Mouse (Mus musculus) myocyte (in vitro differentiated cells): ENCODE data around the gene Synpo2. TPM values are rescaled to one million over a fixed set of nuclear protein-coding genes. Genes with fewer than 3 reads are reported as not detected.

Experiments used
- H3K27me3 ChIP-seq: one replicate; pipeline ENCODE4 v1.6.1; 2011; ENCODE audit not compliant: control insufficient read depth, insufficient read depth, insufficient read length
- H3K36me3 ChIP-seq: one replicate; pipeline ENCODE4 v1.6.1; 2011; ENCODE audit not compliant: control insufficient read depth, insufficient read depth
- H3K4me2 ChIP-seq: one replicate; pipeline ENCODE4 v1.6.1; 2011; ENCODE audit warnings: low read depth, control low read depth
- H3K4me3 ChIP-seq: one replicate; pipeline ENCODE4 v1.5.1; 2011; ENCODE audit warnings: mild to moderate bottlenecking, control low read depth, moderate library complexity
- H3K79me2 ChIP-seq: one replicate; pipeline ENCODE4 v1.6.1; 2011; ENCODE audit not compliant: control insufficient read depth, insufficient read depth
- H3ac ChIP-seq: one replicate; pipeline ENCODE4 v1.6.1; 2011; ENCODE audit not compliant: control insufficient read depth, insufficient read length
- CEBPB ChIP-seq: IDR thresholded peaks from 2 replicates; pipeline ENCODE4 v1.6.1; 2011; ENCODE audit warnings: mild to moderate bottlenecking, moderate library complexity; ENCODE audit not compliant: poor library complexity, insufficient read depth, severe bottlenecking
- E2F4 ChIP-seq: IDR thresholded peaks from one replicate; pipeline ENCODE4 v1.6.1; 2011; ENCODE audit warnings: mild to moderate bottlenecking, control low read depth, moderate library complexity; ENCODE audit not compliant: insufficient read depth
- MAX ChIP-seq: IDR thresholded peaks from one replicate; pipeline ENCODE4 v1.6.1; 2011; ENCODE audit warnings: low read depth, mild to moderate bottlenecking, control low read depth
- MYOD1 ChIP-seq, 3 experiments: IDR thresholded peaks; one replicate each; pipeline ENCODE4 v1.6.1; 2011; ENCODE audit warnings: control low read depth in 2 of 3, low read depth in 2 of 3, mild to moderate bottlenecking in 2 of 3, moderate library complexity in 1 of 3; ENCODE audit not compliant: insufficient read length in 2 of 3, control insufficient read depth in 1 of 3
- MYOG ChIP-seq, 3 experiments: IDR thresholded peaks; one replicate each; pipeline ENCODE4 v1.6.1; 2011; ENCODE audit warnings: control low read depth in 2 of 3, low read depth in 2 of 3, mild to moderate bottlenecking in 2 of 3; ENCODE audit not compliant: insufficient read length in 2 of 3, control insufficient read depth in 1 of 3, insufficient read depth in 1 of 3
- POLR2A ChIP-seq: IDR thresholded peaks from one replicate; pipeline ENCODE4 v1.6.1; 2011; ENCODE audit warnings: low read depth, mild to moderate bottlenecking, control low read depth, moderate library complexity; ENCODE audit not compliant: insufficient read length
- POLR2AphosphoS2 ChIP-seq: IDR thresholded peaks from one replicate; pipeline ENCODE4 v1.6.1; 2011; ENCODE audit warnings: low read depth, control low read depth; ENCODE audit not compliant: insufficient read length
- REST ChIP-seq: IDR thresholded peaks from one replicate; pipeline ENCODE4 v1.6.1; 2011; ENCODE audit warnings: mild to moderate bottlenecking, control low read depth, moderate library complexity; ENCODE audit not compliant: insufficient read depth, insufficient read length
- SRF ChIP-seq: IDR thresholded peaks from one replicate; pipeline ENCODE4 v1.6.1; 2011; ENCODE audit warnings: low read depth; ENCODE audit not compliant: control insufficient read depth, insufficient read length
- TCF12 ChIP-seq: IDR thresholded peaks from one replicate; pipeline ENCODE4 v1.6.1; 2011; ENCODE audit warnings: mild to moderate bottlenecking, control low read depth; ENCODE audit not compliant: poor library complexity, insufficient read depth, severe bottlenecking
- TCF3 ChIP-seq: IDR thresholded peaks from one replicate; pipeline ENCODE4 v1.6.1; 2011; ENCODE audit warnings: low read depth, control low read depth; ENCODE audit not compliant: insufficient read length
- USF1 ChIP-seq: IDR thresholded peaks from one replicate; pipeline ENCODE4 v1.6.1; 2011; ENCODE audit warnings: low read depth, mild to moderate bottlenecking, control low read depth, moderate library complexity
- polyA plus RNA-seq: library from polyadenylated mRNA; unstranded; fragments of >200 nt; fragmentation: generic; extraction: Trizol; gene quantifications from one replicate; pipeline ENCODE4 v1.2.1, GENCODE M21; 2012; ENCODE audit warnings: missing spikeins

The Synpo2 gene
- polyA plus RNA-seq, 1 experiment: 24.4 TPM

DNA sequence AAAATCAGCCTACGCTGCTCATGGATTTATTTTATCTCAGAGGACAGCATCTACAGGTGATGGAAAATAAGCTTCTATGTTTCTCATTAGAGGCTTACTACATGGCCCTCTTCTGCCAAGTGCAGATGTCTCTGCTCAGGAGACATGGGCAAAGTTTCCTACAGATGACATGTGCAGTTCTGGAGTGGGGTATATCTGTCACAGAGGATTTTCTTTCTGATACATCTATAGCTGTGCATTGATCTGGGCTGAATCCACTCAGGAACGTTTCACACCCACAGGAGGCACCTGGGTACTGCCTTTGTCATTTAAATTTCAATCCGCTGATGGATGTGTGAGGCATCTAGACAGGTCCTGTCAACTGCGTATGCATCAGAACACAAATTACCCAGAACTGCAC is 42.2 kb downstream of the Synpo2 start:
- Histone ChIP-seq H3K4me2 (no peak overlapping the region), H3K4me3 (no peak overlapping the region), H3K27me3 (no peaks in the 10 kb centered on the region), H3K79me2 (no peaks in the 10 kb centered on the region), H3ac (no peak overlapping the region), H3K36me3 (no peaks in the 10 kb centered on the region)
- TF ChIP-seq MAX: no peak
- TF ChIP-seq POLR2A: no peak
- TF ChIP-seq TCF12: no peak
- no peak for TF ChIP-seq E2F4

GRCm38 (mm10) chr3:123191602-123192001 is 44.3 kb downstream of the Synpo2 start:
- no peak for TF ChIP-seq E2F4
- TF ChIP-seq TCF12: no peak
- no peak for TF ChIP-seq POLR2A
- TF ChIP-seq REST: no peak
- TF ChIP-seq SRF: no peak
- no peak for TF ChIP-seq TCF3
- TF ChIP-seq POLR2AphosphoS2: no peak
- no peak for TF ChIP-seq MAX
- no peak for TF ChIP-seq MYOD1 (IDR thresholded peaks at IDR 0.05; ENCODE audit: control insufficient read depth in 1 of 3, insufficient read length in 2 of 3, low read depth in 2 of 3)
- no peak for TF ChIP-seq CEBPB
- TF ChIP-seq MYOG (IDR thresholded peaks at IDR 0.05; ENCODE audit: control insufficient read depth in 1 of 3, insufficient read depth in 1 of 3, insufficient read length in 2 of 3, low read depth in 2 of 3): no peak
- TF ChIP-seq USF1: no peak
- H3K79me2 ChIP-seq: no peaks in the 10 kb centered on the region
- no peak overlapping the region for H3K4me3 ChIP-seq
- H3K27me3 ChIP-seq: no peaks in the 10 kb centered on the region
- no peak overlapping the region for H3ac ChIP-seq
- H3K36me3 ChIP-seq: no peaks in the 10 kb centered on the region
- no peak overlapping the region for H3K4me2 ChIP-seq

DNA sequence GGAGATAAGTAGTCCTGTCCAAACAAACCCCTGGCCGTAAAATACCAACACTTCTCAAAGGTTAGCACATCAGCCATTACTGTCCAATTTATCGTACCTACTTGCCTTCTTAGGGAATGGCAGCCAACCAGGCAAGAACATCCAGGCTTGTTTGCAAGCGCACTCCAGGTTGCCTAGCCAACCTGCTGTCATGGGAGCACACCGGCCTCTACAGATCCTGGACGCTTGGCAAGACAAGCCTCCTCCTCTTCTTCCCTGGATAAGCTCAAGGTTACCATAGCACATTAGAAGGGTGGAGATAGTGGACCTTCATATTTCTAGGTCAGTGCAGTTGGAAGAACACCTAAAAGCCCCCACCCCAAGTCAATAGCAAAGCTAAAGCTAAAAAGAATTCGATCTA is 45.6 kb downstream of the Synpo2 start:
- TF ChIP-seq MAX (no peak), TCF12 (no peak), SRF (no peak), E2F4 (no peak), USF1 (no peak), POLR2A (no peak), MYOG (IDR thresholded peaks at IDR 0.05; ENCODE audit: control insufficient read depth in 1 of 3, insufficient read depth in 1 of 3, insufficient read length in 2 of 3, low read depth in 2 of 3) (no peak), TCF3 (no peak), CEBPB (no peak), POLR2AphosphoS2 (no peak), MYOD1 (IDR thresholded peaks at IDR 0.05; ENCODE audit: control insufficient read depth in 1 of 3, insufficient read length in 2 of 3, low read depth in 2 of 3) (no peak), REST (no peak)
- H3K4me3 ChIP-seq: no peak overlapping the region
- H3K4me2 ChIP-seq: no peak overlapping the region
- H3K36me3 ChIP-seq: no peaks in the 10 kb centered on the region
- H3K27me3 ChIP-seq: no peaks in the 10 kb centered on the region
- no peaks in the 10 kb centered on the region for H3K79me2 ChIP-seq
- H3ac ChIP-seq: no peak overlapping the region

DNA sequence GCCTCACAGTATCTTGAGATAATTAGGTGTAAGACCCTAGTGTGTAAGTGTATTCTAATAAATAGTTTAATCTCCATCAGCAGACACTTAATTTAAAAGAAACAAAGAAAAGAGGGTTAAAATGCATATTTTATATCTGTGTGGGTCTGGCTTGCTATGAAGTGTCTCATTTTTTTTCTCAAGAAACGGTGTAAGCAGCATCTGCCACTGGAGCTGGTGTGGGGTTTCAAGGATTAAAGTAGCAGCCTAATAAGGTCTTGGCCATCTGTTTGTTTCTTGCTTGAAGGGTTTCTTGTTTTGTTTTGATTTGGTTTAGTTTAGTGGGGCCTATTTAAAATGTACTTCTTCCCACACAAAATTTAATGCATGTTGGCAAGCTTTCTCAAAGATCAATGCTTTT is 46.1 kb downstream of the Synpo2 start:
- Histone ChIP-seq H3K4me3 (no peak overlapping the region), H3K79me2 (no peaks in the 10 kb centered on the region), H3K27me3 (no peaks in the 10 kb centered on the region), H3ac (no peak overlapping the region), H3K36me3 (no peaks in the 10 kb centered on the region), H3K4me2 (no peak overlapping the region)
- TF ChIP-seq E2F4: no peak
- no peak for TF ChIP-seq POLR2AphosphoS2
- no peak for TF ChIP-seq POLR2A
- no peak for TF ChIP-seq USF1
- TF ChIP-seq TCF12: no peak
- peak; percentile 62 for TF ChIP-seq SRF
- TF ChIP-seq CEBPB: no peak

DNA sequence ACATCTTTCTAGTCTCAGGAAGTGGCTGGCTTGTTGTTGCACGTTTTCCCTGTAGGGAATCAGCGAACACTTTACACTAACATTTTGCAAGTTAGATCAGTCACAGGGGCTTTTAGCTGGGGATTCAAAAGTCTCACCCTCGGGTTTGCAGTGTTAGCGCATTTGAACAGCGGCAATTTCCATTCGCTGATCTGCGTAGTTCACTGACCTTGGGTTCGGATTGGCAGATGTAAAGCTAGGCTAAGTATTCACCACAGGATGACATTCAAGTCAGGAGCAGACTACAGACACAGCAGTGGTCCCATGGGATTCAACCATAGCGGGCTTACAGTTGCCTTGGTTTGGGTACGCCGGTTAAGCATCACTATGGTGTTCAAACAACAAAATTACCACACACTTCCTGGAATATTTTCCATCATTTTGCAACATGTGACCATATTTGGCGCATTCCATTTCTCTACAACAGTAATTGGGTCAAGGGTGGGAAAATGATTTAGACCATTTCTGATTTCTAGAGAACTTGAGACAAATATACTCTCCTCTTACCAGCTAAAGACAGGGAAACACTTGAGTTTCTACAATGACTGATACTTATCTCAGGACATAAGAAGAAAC is 47.2 kb downstream of the Synpo2 start:
- Histone ChIP-seq H3K4me3 (no peak overlapping the region), H3ac (no peak overlapping the region), H3K79me2 (no peaks in the 10 kb centered on the region), H3K36me3 (no peaks in the 10 kb centered on the region), H3K27me3 (no peaks in the 10 kb centered on the region), H3K4me2 (no peak overlapping the region)
- TF ChIP-seq POLR2AphosphoS2 (no peak), TCF12 (no peak), MAX (no peak), E2F4 (no peak), USF1 (no peak), POLR2A (no peak), TCF3 (no peak), MYOG (IDR thresholded peaks at IDR 0.05; ENCODE audit: control insufficient read depth in 1 of 3, insufficient read depth in 1 of 3, insufficient read length in 2 of 3, low read depth in 2 of 3) (no peak), REST (no peak), CEBPB (no peak), SRF (no peak), MYOD1 (IDR thresholded peaks at IDR 0.05; ENCODE audit: control insufficient read depth in 1 of 3, insufficient read length in 2 of 3, low read depth in 2 of 3) (no peak)
